Mouse (Mus musculus): ENCODE measurements around the gene Nrbf2. TPM values are rescaled to one million over a fixed set of nuclear protein-coding genes. Genes with fewer than 3 reads are reported as not detected.

The Nrbf2 gene
- polyA plus RNA-seq, 1 experiment from 2014 or later: 17.5 TPM

DNA sequence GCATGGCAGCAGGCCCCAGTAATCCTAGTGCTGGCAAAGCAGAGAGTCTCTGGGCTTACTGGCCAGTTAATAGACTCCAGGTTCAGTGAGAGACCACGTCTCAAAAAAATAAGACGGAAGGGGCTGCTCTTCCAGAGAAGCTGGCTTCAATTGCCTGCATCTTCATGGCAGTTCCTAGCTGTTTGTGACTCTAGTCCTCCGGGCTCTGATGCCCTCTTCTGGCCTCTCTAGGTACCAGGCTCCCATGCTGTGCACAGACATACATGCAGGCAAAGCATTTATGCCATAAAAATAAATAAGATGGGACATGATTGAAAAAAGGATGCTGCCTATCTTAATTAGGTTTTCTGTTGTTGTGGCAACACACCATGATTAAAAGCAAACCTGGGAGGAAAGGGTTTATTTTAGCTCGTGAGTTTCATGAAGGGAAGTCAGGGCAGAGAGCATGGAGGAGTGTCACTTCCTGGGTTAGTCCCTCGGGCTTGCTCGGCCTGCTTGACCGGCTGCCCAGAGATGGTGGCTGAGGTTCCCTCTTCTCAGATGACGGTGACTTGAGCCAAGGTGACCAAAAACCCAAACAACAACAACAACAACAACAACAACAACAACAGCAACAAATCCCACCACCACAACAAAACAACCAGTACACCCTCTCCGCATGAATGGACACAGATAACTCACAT, 26.3 kb upstream of the Nrbf2 start:
- 27% methylated on average over 9 of the region's 9 CpGs for WGBS (ENCODE audit: insufficient replicate concordance)
- H3K36me3 ChIP-seq (replicated peaks; ENCODE audit: insufficient read depth, low read length): no peaks in the 10 kb centered on the region
- no peak overlapping the region for H3K27ac ChIP-seq (ENCODE audit: low read depth)
- H3K4me3 ChIP-seq (ENCODE audit: low read depth, low read length): no peak overlapping the region
- H3K4me2 ChIP-seq (ENCODE audit: low read depth, low read length): no peak overlapping the region
- no peak for TF ChIP-seq EP300 (IDR thresholded peaks at IDR 0.05; ENCODE audit: low read depth)
- TF ChIP-seq CTCF (IDR thresholded peaks at IDR 0.05; ENCODE audit: low read depth): peak; percentile 83
- no peaks in the 10 kb centered on the region for H3K9me3 ChIP-seq (ENCODE audit: low read length)
- no peak overlapping the region for H3K9ac ChIP-seq (replicated peaks)
- DNase-seq (peak; percentile 66), ATAC-seq (peak; percentile 65)
- H3K4me1 ChIP-seq (ENCODE audit: insufficient read depth): no peaks in the 10 kb centered on the region
- H3K27me3 ChIP-seq (ENCODE audit: insufficient read depth, low read length): no peaks in the 10 kb centered on the region

GRCm38 (mm10) chr10:67309483-67310138, 24.5 kb upstream of the Nrbf2 start:
- Histone ChIP-seq H3K27ac (ENCODE audit: low read depth) (no peak overlapping the region), H3K9me3 (ENCODE audit: low read length) (no peaks in the 10 kb centered on the region), H3K4me2 (ENCODE audit: low read depth, low read length) (no peak overlapping the region), H3K9ac (replicated peaks) (no peak overlapping the region), H3K4me3 (ENCODE audit: low read depth, low read length) (no peak overlapping the region), H3K27me3 (ENCODE audit: insufficient read depth, low read length) (no peaks in the 10 kb centered on the region), H3K36me3 (replicated peaks; ENCODE audit: insufficient read depth, low read length) (no peaks in the 10 kb centered on the region), H3K4me1 (ENCODE audit: insufficient read depth) (no peaks in the 10 kb centered on the region)
- TF ChIP-seq EP300 (IDR thresholded peaks at IDR 0.05; ENCODE audit: low read depth) (no peak), CTCF (IDR thresholded peaks at IDR 0.05; ENCODE audit: low read depth) (no peak)
- ATAC-seq (no peak), DNase-seq (no peak)
- WGBS (ENCODE audit: insufficient replicate concordance): 83% methylated on average over 7 of the region's 7 CpGs

GRCm38 (mm10) chr10:67302340-67302739, 17.2 kb upstream of the Nrbf2 start:
- no peak overlapping the region for H3K27ac ChIP-seq (ENCODE audit: low read depth)
- no peak overlapping the region for H3K4me2 ChIP-seq (ENCODE audit: low read depth, low read length)
- ATAC-seq (no peak), DNase-seq (no peak)
- no peaks in the 10 kb centered on the region for H3K36me3 ChIP-seq (replicated peaks; ENCODE audit: insufficient read depth, low read length)
- no peak overlapping the region for H3K9ac ChIP-seq (replicated peaks)
- WGBS (ENCODE audit: insufficient replicate concordance): 46% methylated on average over 2 of the region's 2 CpGs
- TF ChIP-seq CTCF (IDR thresholded peaks at IDR 0.05; ENCODE audit: low read depth) (no peak), EP300 (IDR thresholded peaks at IDR 0.05; ENCODE audit: low read depth) (no peak)
- no peaks in the 10 kb centered on the region for H3K9me3 ChIP-seq (ENCODE audit: low read length)
- H3K4me3 ChIP-seq (ENCODE audit: low read depth, low read length): no peak overlapping the region
- H3K27me3 ChIP-seq (ENCODE audit: insufficient read depth, low read length): no peaks in the 10 kb centered on the region
- H3K4me1 ChIP-seq (ENCODE audit: insufficient read depth): peaks cover 5% of the 10 kb centered on the region; the same call in 1 of the 2 replicates

GRCm38 (mm10) chr10:67301046-67301445, 15.9 kb upstream of the Nrbf2 start:
- ATAC-seq (peak; percentile 53), DNase-seq (no peak)
- TF ChIP-seq EP300 (IDR thresholded peaks at IDR 0.05; ENCODE audit: low read depth) (peak; percentile 49; the same call in 1 of the 2 replicates), CTCF (IDR thresholded peaks at IDR 0.05; ENCODE audit: low read depth) (no peak)
- Histone ChIP-seq H3K27ac (ENCODE audit: low read depth) (no peak overlapping the region), H3K4me2 (ENCODE audit: low read depth, low read length) (no peak overlapping the region), H3K9me3 (ENCODE audit: low read length) (no peaks in the 10 kb centered on the region), H3K27me3 (ENCODE audit: insufficient read depth, low read length) (no peaks in the 10 kb centered on the region), H3K4me3 (ENCODE audit: low read depth, low read length) (no peak overlapping the region), H3K36me3 (replicated peaks; ENCODE audit: insufficient read depth, low read length) (no peaks in the 10 kb centered on the region), H3K4me1 (ENCODE audit: insufficient read depth) (peaks cover 5% of the 10 kb centered on the region; the same call in 1 of the 2 replicates), H3K9ac (replicated peaks) (no peak overlapping the region)
- WGBS (ENCODE audit: insufficient replicate concordance): 43% methylated on average over 6 of the region's 6 CpGs

DNA sequence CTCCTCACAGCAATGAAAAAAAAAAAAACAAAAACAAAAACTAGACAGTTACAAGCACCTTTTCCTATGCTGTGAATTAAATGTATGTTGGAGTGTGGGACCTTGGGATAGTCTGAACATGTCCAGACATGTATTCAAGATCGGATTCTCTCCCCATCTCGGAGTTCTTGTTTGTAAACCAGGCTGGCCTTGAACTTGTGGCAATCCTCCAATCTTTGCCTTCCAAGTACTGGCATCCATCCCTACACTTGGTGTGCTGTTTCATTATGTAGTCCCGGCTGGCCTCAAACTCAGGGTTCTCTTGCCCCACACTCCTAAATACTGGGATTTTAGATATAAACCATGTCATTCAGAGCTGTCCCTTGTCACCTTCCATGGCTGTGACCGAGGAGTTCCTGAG, 14.2 kb upstream of the Nrbf2 start:
- Histone ChIP-seq H3K4me3 (ENCODE audit: low read depth, low read length) (no peak overlapping the region), H3K4me2 (ENCODE audit: low read depth, low read length) (no peak overlapping the region), H3K4me1 (ENCODE audit: insufficient read depth) (peaks cover 8% of the 10 kb centered on the region; the same call in 1 of the 2 replicates), H3K27ac (ENCODE audit: low read depth) (no peak overlapping the region), H3K36me3 (replicated peaks; ENCODE audit: insufficient read depth, low read length) (no peaks in the 10 kb centered on the region), H3K9ac (replicated peaks) (no peak overlapping the region), H3K27me3 (ENCODE audit: insufficient read depth, low read length) (no peaks in the 10 kb centered on the region), H3K9me3 (ENCODE audit: low read length) (no peaks in the 10 kb centered on the region)
- WGBS (ENCODE audit: insufficient replicate concordance): 75% methylated on average over 4 of the region's 4 CpGs
- ATAC-seq (no peak), DNase-seq (no peak)
- TF ChIP-seq CTCF (IDR thresholded peaks at IDR 0.05; ENCODE audit: low read depth): no peak
- TF ChIP-seq EP300 (IDR thresholded peaks at IDR 0.05; ENCODE audit: low read depth): no peak

- Histone ChIP-seq H3K9me3 (ENCODE audit: low read length) (no peaks in the 10 kb centered on the region), H3K4me1 (ENCODE audit: insufficient read depth) (peaks cover 8% of the 10 kb centered on the region; the same call in 1 of the 2 replicates), H3K4me3 (ENCODE audit: low read depth, low read length) (no peak overlapping the region), H3K27me3 (ENCODE audit: insufficient read depth, low read length) (no peaks in the 10 kb centered on the region), H3K9ac (replicated peaks) (no peak overlapping the region), H3K36me3 (replicated peaks; ENCODE audit: insufficient read depth, low read length) (no peaks in the 10 kb centered on the region), H3K27ac (ENCODE audit: low read depth) (no peak overlapping the region), H3K4me2 (ENCODE audit: low read depth, low read length) (peak overlapping the region; percentile 32; the same call in 1 of the 2 replicates)
- ATAC-seq (no peak), DNase-seq (no peak)
- no peak for TF ChIP-seq EP300 (IDR thresholded peaks at IDR 0.05; ENCODE audit: low read depth)
- TF ChIP-seq CTCF (IDR thresholded peaks at IDR 0.05; ENCODE audit: low read depth): no peak
- 54% methylated on average over 5 of the region's 5 CpGs for WGBS (ENCODE audit: insufficient replicate concordance)
These were observed 13.8 kb upstream of the Nrbf2 start for GRCm38 (mm10) chr10:67298856-67299255.

Data from liver, postnatal 0 days (tissue).